Mouse (Mus musculus): ENCODE measurements around the gene Pkp4.

GRCm38 (mm10) chr2:59385211-59385935, 224.7 kb downstream of the Pkp4 start:
- no peak for TF ChIP-seq EP300 (IDR thresholded peaks at IDR 0.05; ENCODE audit: low read depth)
- TF ChIP-seq CTCF (IDR thresholded peaks at IDR 0.05; ENCODE audit: low read depth): no peak

Data from liver, postnatal 0 days (tissue).